Mouse (Mus musculus) embryonic facial prominence, embryonic 13.5 days (tissue): Measurements from ENCODE around the gene Zdhhc16. TPM values are rescaled to one million over a fixed set of nuclear protein-coding genes. Genes with fewer than 3 reads are reported as not detected.

ENCODE experiments used
- ATAC-seq: fragments of 200-750 bp; cut with Nextera tagmentation; 2 replicates; pipeline ENCODE4 v1.8.0; 2017; ENCODE audit warnings: low read depth; ENCODE audit not compliant: insufficient number of reproducible peaks, insufficient read depth, low FRiP score, low TSS enrichment
- H3K27ac ChIP-seq: fragments of 300-500 bp; sonication (generic); 2 replicates; pipeline ENCODE4 v1.5.1; 2015; ENCODE audit warnings: moderate library complexity, mild to moderate bottlenecking, inconsistent platforms
- H3K27me3 ChIP-seq: fragments of 300-500 bp; sonication (generic); 2 replicates; pipeline ENCODE4 v1.6.1; 2015; ENCODE audit warnings: mild to moderate bottlenecking, inconsistent platforms
- H3K36me3 ChIP-seq: fragments of 300-500 bp; sonication (generic); 2 replicates; pipeline ENCODE4 v1.6.1; 2015; ENCODE audit warnings: mild to moderate bottlenecking, inconsistent platforms
- H3K4me1 ChIP-seq: fragments of 300-500 bp; sonication (generic); 2 replicates; pipeline ENCODE4 v1.6.1; 2015; ENCODE audit warnings: inconsistent platforms
- H3K4me2 ChIP-seq: fragments of 300-500 bp; sonication (generic); 2 replicates; pipeline ENCODE4 v1.6.1; 2015; ENCODE audit warnings: moderate library complexity, mild to moderate bottlenecking, inconsistent platforms
- H3K4me3 ChIP-seq: fragments of 300-500 bp; sonication (generic); 2 replicates; pipeline ENCODE4 v1.5.1; 2015; ENCODE audit warnings: mild to moderate bottlenecking, inconsistent platforms
- H3K9ac ChIP-seq: fragments of 300-500 bp; sonication (generic); 2 replicates; pipeline ENCODE4 v1.6.1; 2015; ENCODE audit warnings: mild to moderate bottlenecking, inconsistent platforms
- H3K9me3 ChIP-seq: fragments of 300-500 bp; sonication (generic); 2 replicates; pipeline ENCODE4 v1.6.1; 2016; ENCODE audit warnings: inconsistent platforms
- WGBS: fragments of 180-500 bp; shearing (Covaris S2); methylation state at CpG from one replicate; pipeline ENCODE4 v1.1.7; 2015; ENCODE audit warnings: mixed read lengths; 5-methylcytosine and 5-hydroxymethylcytosine counted together
- polyA plus RNA-seq: library from polyadenylated mRNA; unstranded; fragments of >200 nt; fragmentation: Nextera tagmentation; extraction: Ambion mirVana; gene quantifications from 2 replicates; pipeline ENCODE4 v1.2.1, GENCODE M21; 2015

Gene Zdhhc16
- polyA plus RNA-seq, 1 experiment from 2014 or later, result 97.3 TPM

- H3K4me3 ChIP-seq, result no peak overlapping the region
Observed at GRCm38 (mm10) chr19:41916853-41917252, 16.4 kb upstream of the Zdhhc16 start.

GRCm38 (mm10) chr19:41919471-41919870 lies 13.8 kb upstream of the Zdhhc16 start:
- peaks cover 57% of the 10 kb centered on the region for H3K36me3 ChIP-seq
- peaks cover 9% of the 10 kb centered on the region; the same call in 1 of the 2 replicates for H3K4me1 ChIP-seq
- no peak overlapping the region for H3K4me3 ChIP-seq
- no peaks in the 10 kb centered on the region for H3K27me3 ChIP-seq
- 74% methylated on average over 4 of the region's 4 CpGs for WGBS
- no peak overlapping the region for H3K27ac ChIP-seq
- H3K9me3 ChIP-seq, result no peaks in the 10 kb centered on the region
- H3K4me2 ChIP-seq, result no peak overlapping the region
- ATAC-seq, result no peak
- no peak overlapping the region for H3K9ac ChIP-seq

More at GRCm38 (mm10) chr19:41916853-41917252, 16.4 kb upstream of the Zdhhc16 start:
- Histone ChIP-seq H3K36me3 (peaks cover 34% of the 10 kb centered on the region), H3K27ac (no peak overlapping the region), H3K9me3 (no peaks in the 10 kb centered on the region), H3K4me2 (no peak overlapping the region), H3K4me1 (peaks cover 26% of the 10 kb centered on the region), H3K27me3 (no peaks in the 10 kb centered on the region), H3K9ac (no peak overlapping the region)
- 84% methylated on average over 4 of the region's 4 CpGs for WGBS
- ATAC-seq, result no peak

GRCm38 (mm10) chr19:41920412-41921067 lies 12.7 kb upstream of the Zdhhc16 start:
- Histone ChIP-seq H3K36me3 (peaks cover 62% of the 10 kb centered on the region), H3K4me3 (no peak overlapping the region), H3K27me3 (no peaks in the 10 kb centered on the region), H3K27ac (no peak overlapping the region), H3K9ac (no peak overlapping the region), H3K4me2 (no peak overlapping the region), H3K9me3 (no peaks in the 10 kb centered on the region), H3K4me1 (no peaks in the 10 kb centered on the region)
- WGBS, result 70% methylated on average over 5 of the region's 5 CpGs
- no peak for ATAC-seq

- H3K27me3 ChIP-seq, result no peaks in the 10 kb centered on the region
- ATAC-seq, result peak; percentile 2; the same call in 1 of the 2 replicates
- peaks cover 41% of the 10 kb centered on the region for H3K36me3 ChIP-seq
- peaks cover 18% of the 10 kb centered on the region for H3K4me1 ChIP-seq
- H3K27ac ChIP-seq, result peak overlapping the region; percentile 62
- H3K4me2 ChIP-seq, result peak overlapping the region; percentile 93
- H3K4me3 ChIP-seq, result peak overlapping the region; percentile 98
- under 1% methylated on average over 28 of the region's 28 CpGs for WGBS
- no peaks in the 10 kb centered on the region for H3K9me3 ChIP-seq
- H3K9ac ChIP-seq, result peak overlapping the region; percentile 83
Observed at GRCm38 (mm10) chr19:41932686-41933085, 594 bp upstream of the Zdhhc16 start.

GRCm38 (mm10) chr19:41934124-41934523 lies 844 bp downstream of the Zdhhc16 start:
- Histone ChIP-seq H3K36me3 (peaks cover 42% of the 10 kb centered on the region), H3K9ac (peak overlapping the region; percentile 93), H3K9me3 (no peaks in the 10 kb centered on the region), H3K27ac (no peak overlapping the region), H3K4me1 (peaks cover 18% of the 10 kb centered on the region), H3K4me3 (peak overlapping the region; percentile 98), H3K4me2 (peak overlapping the region; percentile 93), H3K27me3 (no peaks in the 10 kb centered on the region)
- WGBS, result 42% methylated on average over 6 of the region's 6 CpGs
- ATAC-seq, result no peak

GRCm38 (mm10) chr19:41935921-41936320 lies 2.6 kb downstream of the Zdhhc16 start:
- no peak overlapping the region for H3K4me2 ChIP-seq
- peaks cover 47% of the 10 kb centered on the region for H3K36me3 ChIP-seq
- H3K27me3 ChIP-seq, result no peaks in the 10 kb centered on the region
- peaks cover 18% of the 10 kb centered on the region for H3K4me1 ChIP-seq
- H3K4me3 ChIP-seq, result no peak overlapping the region
- ATAC-seq, result no peak
- H3K27ac ChIP-seq, result no peak overlapping the region
- H3K9ac ChIP-seq, result no peak overlapping the region
- H3K9me3 ChIP-seq, result no peaks in the 10 kb centered on the region
- 93% methylated on average over 1 of the region's 1 CpGs for WGBS

GRCm38 (mm10) chr19:41938539-41938938 lies 5.3 kb downstream of the Zdhhc16 start:
- 90% methylated on average over 5 of the region's 5 CpGs for WGBS
- no peaks in the 10 kb centered on the region for H3K9me3 ChIP-seq
- no peak overlapping the region for H3K9ac ChIP-seq
- H3K4me3 ChIP-seq, result no peak overlapping the region
- H3K27ac ChIP-seq, result no peak overlapping the region
- peaks cover 67% of the 10 kb centered on the region for H3K36me3 ChIP-seq
- no peak overlapping the region for H3K4me2 ChIP-seq
- no peaks in the 10 kb centered on the region for H3K27me3 ChIP-seq
- ATAC-seq, result no peak
- peaks cover 8% of the 10 kb centered on the region for H3K4me1 ChIP-seq

- H3K9me3 ChIP-seq, result no peaks in the 10 kb centered on the region
- H3K36me3 ChIP-seq, result peaks cover 94% of the 10 kb centered on the region
- no peak overlapping the region for H3K9ac ChIP-seq
- no peak for ATAC-seq
- H3K4me3 ChIP-seq, result no peak overlapping the region
- WGBS, result 86% methylated on average over 7 of the region's 7 CpGs
- no peak overlapping the region for H3K27ac ChIP-seq
- H3K4me1 ChIP-seq, result no peaks in the 10 kb centered on the region
- no peaks in the 10 kb centered on the region for H3K27me3 ChIP-seq
- H3K4me2 ChIP-seq, result no peak overlapping the region
Observed at GRCm38 (mm10) chr19:41943841-41944240, 10.6 kb downstream of the Zdhhc16 start.

- no peak overlapping the region for H3K27ac ChIP-seq
- H3K9me3 ChIP-seq, result no peaks in the 10 kb centered on the region
- no peaks in the 10 kb centered on the region for H3K4me1 ChIP-seq
- H3K9ac ChIP-seq, result no peak overlapping the region
- no peak overlapping the region for H3K4me2 ChIP-seq
- no peaks in the 10 kb centered on the region for H3K27me3 ChIP-seq
- H3K4me3 ChIP-seq, result no peak overlapping the region
- peaks cover 97% of the 10 kb centered on the region for H3K36me3 ChIP-seq
- 79% methylated on average over 4 of the region's 4 CpGs for WGBS
- no peak for ATAC-seq
Observed at GRCm38 (mm10) chr19:41952287-41952686, 19.0 kb downstream of the Zdhhc16 start.

- Histone ChIP-seq H3K4me1 (no peaks in the 10 kb centered on the region), H3K36me3 (peaks cover 96% of the 10 kb centered on the region), H3K4me2 (no peak overlapping the region), H3K9ac (no peak overlapping the region), H3K27me3 (no peaks in the 10 kb centered on the region), H3K9me3 (no peaks in the 10 kb centered on the region), H3K4me3 (no peak overlapping the region), H3K27ac (no peak overlapping the region)
- 98% methylated on average over 3 of the region's 3 CpGs for WGBS
- ATAC-seq, result no peak
Observed at GRCm38 (mm10) chr19:41953574-41953973, 20.3 kb downstream of the Zdhhc16 start.

- WGBS, result 95% methylated on average over 7 of the region's 7 CpGs
- Histone ChIP-seq H3K27ac (no peak overlapping the region), H3K4me2 (no peak overlapping the region), H3K4me3 (no peak overlapping the region), H3K27me3 (no peaks in the 10 kb centered on the region), H3K4me1 (peaks cover 15% of the 10 kb centered on the region), H3K9me3 (no peaks in the 10 kb centered on the region), H3K9ac (no peak overlapping the region), H3K36me3 (peaks cover 49% of the 10 kb centered on the region)
- ATAC-seq, result no peak
Observed at GRCm38 (mm10) chr19:41969618-41970017, 36.3 kb downstream of the Zdhhc16 start.
